Mouse (Mus musculus) brown adipose tissue, adult 24 weeks (tissue): ENCODE results near the gene Tcf7. TPM values are rescaled to one million over a fixed set of nuclear protein-coding genes. Genes with fewer than 3 reads are reported as not detected.

ENCODE experiments used
- H3K27ac ChIP-seq: fragments of 200-500 bp; replicated peaks from 2 replicates; pipeline ENCODE4 v1.5.1; 2012; ENCODE audit warnings: low read depth, mild to moderate bottlenecking, low read length
- H3K4me1 ChIP-seq: fragments of 200-500 bp; 2 replicates; pipeline ENCODE4 v1.6.1; 2012; ENCODE audit warnings: low read length, mixed read lengths; ENCODE audit not compliant: control insufficient read depth, insufficient read depth, insufficient read length
- H3K4me3 ChIP-seq: fragments of 200-500 bp; 2 replicates; pipeline ENCODE4 v1.5.1; 2012; ENCODE audit warnings: low read depth, mild to moderate bottlenecking, low read length, moderate library complexity; ENCODE audit not compliant: insufficient read depth
- polyA plus RNA-seq: library from polyadenylated mRNA; stranded (reverse); fragments of >200 nt; gene quantifications from 2 replicates; pipeline ENCODE4 v1.2.4, GENCODE M21; 2012; ENCODE audit not compliant: missing spikeins, insufficient read depth, insufficient read length

Gene Tcf7
- polyA plus RNA-seq, 1 experiment: not detected

DNA sequence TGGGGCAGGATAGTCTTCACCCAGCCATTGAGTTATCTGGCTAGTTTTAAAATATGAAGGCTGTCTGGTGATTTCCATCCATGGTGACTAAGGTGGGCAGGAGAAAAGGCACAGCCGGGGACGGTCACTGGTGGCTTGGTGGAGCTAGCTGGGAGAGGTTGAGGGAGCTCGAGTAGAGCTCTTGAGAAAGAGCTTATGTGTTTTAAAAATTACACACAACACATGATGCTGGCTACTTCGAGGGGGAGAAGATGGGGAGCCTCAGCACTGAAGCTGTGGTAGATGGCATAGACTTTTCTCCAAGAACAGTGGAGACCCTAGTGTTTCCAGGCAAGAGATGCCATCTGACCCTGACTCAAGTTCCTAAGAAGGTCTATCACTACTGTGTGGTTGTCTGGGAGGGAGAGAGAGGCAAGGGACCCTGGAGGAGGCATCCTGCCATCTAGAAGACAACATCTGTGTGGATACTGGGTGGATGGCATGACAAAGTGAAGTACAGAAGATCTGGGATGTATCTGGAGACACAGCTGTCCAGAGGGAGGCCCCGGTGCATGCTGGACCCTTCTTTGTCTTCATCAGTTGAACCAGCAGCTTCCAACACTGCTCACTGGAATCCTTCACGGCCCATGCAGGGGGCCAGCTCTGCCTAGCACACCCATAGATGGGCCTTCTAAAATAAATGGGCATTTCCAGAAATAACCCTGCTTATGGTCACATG, 5.2 kb downstream of the Tcf7 start:
- Histone ChIP-seq H3K4me3 (no peak overlapping the region), H3K4me1 (peaks cover 5% of the 10 kb centered on the region; the same call in 1 of the 2 replicates), H3K27ac (no peak overlapping the region)

DNA sequence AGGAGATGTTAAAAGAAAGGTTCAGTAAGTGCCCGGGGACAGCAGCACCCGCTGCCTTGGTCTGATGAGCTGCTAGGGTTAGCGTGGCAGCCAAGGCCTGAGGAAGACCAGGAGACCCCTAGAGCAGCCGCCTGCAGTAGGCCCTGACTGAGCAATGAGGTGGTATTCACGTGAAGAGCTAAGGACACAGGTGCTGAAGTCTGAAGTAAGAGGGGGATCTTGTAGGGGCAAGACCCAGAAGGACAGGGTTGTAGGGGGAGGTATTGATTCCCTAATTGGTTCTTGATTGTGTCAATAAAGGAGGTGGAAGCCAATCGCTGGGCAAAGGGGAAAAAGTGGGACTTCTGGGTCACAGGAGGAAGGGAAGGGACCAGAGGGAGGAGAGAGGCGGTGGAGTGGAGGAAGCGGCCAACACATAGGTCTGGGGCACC, 5.8 kb downstream of the Tcf7 start:
- H3K27ac ChIP-seq: no peak overlapping the region
- H3K4me3 ChIP-seq: no peak overlapping the region

DNA sequence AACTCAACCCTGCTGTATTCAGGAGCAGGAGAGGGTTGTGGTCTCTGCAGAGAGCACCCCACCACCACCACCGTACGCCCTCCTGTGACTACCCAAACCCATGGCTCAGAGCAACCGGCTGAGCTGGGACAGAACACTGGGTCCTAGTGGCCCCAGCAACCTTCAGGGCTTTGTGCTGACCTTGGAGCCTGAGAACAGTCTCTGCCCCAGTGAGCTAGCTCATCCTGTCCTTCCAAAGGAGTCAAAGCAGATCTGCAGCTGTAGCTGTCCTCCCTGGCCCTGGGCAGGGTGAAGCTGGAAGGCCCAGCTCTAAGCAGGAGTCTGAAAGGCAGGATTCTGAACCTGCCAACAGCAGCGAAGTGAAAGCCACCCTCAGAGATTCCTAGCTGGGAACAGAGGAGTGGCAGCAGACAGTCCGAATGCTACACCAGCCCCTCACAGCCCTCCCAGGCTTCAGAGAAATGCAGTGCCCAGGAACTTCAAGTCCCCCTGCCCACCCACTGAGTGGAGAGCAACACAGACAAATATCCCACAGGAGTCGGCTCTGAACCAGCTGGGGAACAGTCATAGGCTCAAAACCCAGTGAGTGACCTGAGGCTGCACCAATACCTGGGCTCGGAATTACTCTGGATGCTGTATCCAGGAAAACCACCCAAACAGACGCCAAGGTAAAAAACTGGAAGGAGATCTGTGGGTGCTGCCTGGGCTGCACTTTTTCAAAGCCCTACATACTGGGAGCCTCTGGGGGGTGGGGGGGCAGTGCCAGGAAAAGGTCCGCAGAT, 6.8 kb downstream of the Tcf7 start:
- no peak overlapping the region for H3K27ac ChIP-seq

More for the DNA sequence above, 5.8 kb downstream of the Tcf7 start:
- peaks cover 5% of the 10 kb centered on the region; the same call in 1 of the 2 replicates for H3K4me1 ChIP-seq

DNA sequence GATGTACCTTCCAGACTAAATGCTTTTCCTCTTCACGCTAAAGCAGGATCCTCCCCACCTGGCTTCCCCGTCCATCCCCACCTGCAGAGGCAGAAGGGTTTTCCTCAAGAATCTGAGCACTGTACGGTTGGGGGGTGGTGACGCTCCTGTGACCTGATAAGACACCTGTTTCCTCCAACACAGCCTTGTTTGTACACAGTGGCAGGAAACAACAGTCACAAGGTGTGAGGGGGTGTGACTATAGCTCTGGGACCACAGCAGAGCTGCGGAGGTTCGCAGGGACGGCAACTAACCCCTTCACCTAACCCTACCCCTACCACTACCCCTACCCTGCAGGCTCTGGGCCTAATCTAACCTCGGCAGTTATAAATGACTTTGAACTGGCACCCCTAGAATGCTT, 7.4 kb downstream of the Tcf7 start:
- Histone ChIP-seq H3K27ac (no peak overlapping the region), H3K4me3 (no peak overlapping the region), H3K4me1 (peaks cover 5% of the 10 kb centered on the region; the same call in 1 of the 2 replicates)

More for the DNA sequence above, 6.8 kb downstream of the Tcf7 start:
- H3K4me1 ChIP-seq: peaks cover 5% of the 10 kb centered on the region; the same call in 1 of the 2 replicates
- no peak overlapping the region for H3K4me3 ChIP-seq

DNA sequence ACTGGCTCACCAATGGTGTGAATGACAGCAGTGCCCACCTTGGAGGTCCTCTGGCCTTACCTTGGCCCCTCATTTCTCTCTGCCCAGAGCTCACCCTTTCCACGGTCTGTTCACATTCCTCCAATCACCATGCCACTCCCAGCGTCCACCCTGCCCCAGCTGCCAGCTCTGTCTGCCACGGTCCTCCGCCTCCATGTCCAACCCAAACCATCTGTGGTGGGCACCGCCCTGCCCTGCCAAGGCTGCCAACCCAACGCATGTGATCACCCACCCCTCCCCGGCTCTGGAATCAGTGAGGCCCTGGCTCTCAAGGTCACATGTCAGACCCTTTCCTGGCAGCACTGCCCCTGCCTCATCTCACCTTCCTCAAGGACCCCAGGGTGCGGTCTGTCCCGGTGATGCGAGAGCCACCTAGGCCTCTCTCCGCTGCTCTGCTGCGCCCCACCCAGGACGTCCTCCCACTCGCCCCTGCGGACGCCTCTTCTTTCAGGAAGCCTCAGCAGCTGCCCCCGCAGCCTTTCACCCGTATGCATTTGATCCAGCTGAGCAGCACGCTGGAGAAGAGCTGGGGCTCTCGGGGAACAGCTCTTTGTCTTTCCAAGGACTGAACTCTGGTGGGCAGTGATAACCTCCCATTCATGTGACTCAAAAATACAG, 8.2 kb downstream of the Tcf7 start:
- peaks cover 5% of the 10 kb centered on the region; the same call in 1 of the 2 replicates for H3K4me1 ChIP-seq
- H3K4me3 ChIP-seq: no peak overlapping the region
- H3K27ac ChIP-seq: no peak overlapping the region

DNA sequence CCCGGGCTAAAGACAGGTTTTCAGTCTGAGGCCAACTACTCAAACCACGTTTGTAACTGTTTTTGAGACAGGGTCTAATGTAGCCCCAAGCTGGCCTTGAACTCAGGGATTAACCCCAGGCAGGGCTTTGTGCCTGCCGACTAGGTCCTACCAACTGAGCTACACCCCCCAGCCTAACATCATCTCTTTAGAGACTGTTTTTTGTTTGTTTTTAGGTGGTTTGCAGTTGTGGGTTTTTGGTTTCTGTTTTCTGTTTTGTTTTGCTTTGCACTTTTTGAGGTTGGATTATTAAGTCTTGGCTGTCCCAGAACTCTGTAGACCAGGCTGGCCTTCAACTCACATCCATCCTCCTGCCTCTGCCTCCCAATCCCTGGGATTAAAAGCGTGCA, 8.9 kb downstream of the Tcf7 start:
- Histone ChIP-seq H3K4me3 (no peak overlapping the region), H3K4me1 (peaks cover 7% of the 10 kb centered on the region; the same call in 1 of the 2 replicates), H3K27ac (no peak overlapping the region)

DNA sequence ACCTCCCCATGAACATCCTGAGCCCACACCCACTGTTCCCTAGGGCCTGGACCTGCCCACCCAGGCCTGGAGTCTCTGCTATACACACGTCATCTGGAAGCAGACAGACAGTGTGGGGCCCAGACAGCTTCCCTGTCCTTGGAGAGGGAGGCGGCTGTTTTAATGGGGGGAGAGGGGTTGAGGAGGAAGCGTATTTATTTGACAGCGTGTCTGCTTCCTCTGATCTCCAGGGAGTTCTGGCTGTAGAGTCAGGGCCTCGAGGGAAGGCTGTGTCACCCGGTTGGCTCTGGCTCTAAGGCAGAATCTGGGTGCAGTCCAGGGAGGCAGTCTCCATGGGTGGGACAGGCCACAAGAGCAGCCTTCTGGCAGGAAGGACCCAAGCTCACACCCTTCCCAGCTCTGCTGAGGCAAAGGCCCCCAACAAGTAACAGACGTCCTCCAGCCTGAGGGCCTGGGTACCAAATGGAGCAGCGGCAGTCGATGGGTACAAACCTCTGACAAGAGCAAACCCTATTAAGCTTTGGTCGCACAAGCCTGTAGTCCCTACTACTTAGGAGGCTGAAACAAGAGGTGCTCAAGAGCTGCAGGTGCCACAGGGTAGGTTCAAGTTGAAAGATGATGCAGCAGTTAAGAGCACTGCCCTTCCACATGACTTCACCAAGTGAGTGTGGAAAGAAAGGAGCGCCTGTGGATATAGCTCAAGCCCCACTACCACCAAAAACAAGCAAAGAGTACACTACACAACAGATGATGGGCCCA, 9.5 kb downstream of the Tcf7 start:
- no peak overlapping the region for H3K27ac ChIP-seq
- H3K4me1 ChIP-seq: peaks cover 8% of the 10 kb centered on the region; the same call in 1 of the 2 replicates
- no peak overlapping the region for H3K4me3 ChIP-seq

DNA sequence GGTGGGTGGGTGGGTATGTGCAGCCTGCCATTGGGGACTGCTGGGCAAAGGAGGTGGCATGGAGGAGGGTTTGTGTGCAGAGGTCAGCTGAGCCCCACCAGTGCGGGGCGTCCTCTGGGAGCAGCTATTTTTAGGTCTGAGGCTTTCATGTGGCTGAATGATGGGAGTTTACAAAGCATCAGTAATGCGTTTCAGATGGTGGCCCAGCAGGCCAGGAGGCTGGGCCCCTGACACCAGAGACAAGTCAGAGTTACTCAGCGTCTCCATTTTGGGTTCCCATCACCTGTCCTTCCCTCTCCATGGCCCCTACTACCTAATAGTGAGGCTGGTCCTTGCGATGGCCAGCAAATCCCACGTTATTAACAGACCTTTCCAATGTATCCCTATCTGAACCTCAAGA, 10.2 kb downstream of the Tcf7 start:
- peaks cover 8% of the 10 kb centered on the region; the same call in 1 of the 2 replicates for H3K4me1 ChIP-seq
- H3K27ac ChIP-seq: no peak overlapping the region
- no peak overlapping the region for H3K4me3 ChIP-seq

DNA sequence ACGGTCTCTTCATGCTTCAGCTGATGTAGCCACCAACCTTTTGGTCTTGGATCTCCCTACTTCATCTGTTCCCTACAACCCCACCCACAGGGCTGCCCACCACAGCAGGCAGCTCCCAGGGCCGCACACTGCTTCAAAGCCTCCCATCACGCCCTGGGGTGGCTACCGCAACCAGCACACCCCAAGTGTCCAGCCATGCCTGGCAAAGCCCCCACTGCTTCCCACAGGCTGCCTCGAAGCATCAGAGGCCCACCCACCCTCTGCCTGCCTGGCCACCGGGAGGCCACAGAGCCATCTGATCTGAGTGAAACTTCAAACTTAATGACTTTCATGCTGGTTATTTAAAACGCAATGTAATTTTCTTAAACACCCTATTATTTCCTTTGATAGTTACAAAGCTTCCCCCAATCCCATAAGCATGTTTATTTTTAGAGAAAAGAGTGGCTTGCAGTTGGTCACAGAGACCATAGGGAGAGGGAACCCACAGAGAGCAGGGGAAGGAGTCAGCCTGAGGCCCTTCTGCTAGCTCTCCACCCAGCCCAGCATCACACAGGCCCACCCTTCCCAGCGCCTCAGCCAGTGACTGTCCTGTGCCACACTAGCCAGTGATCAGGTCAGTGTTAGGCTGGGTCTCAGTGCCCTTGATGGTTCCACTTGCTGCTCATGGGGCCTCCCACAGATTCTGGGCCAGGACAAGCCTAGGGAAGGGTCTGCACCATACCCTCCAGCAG, 10.9 kb downstream of the Tcf7 start:
- H3K4me1 ChIP-seq: peaks cover 8% of the 10 kb centered on the region; the same call in 1 of the 2 replicates
- no peak overlapping the region for H3K4me3 ChIP-seq
- no peak overlapping the region for H3K27ac ChIP-seq

DNA sequence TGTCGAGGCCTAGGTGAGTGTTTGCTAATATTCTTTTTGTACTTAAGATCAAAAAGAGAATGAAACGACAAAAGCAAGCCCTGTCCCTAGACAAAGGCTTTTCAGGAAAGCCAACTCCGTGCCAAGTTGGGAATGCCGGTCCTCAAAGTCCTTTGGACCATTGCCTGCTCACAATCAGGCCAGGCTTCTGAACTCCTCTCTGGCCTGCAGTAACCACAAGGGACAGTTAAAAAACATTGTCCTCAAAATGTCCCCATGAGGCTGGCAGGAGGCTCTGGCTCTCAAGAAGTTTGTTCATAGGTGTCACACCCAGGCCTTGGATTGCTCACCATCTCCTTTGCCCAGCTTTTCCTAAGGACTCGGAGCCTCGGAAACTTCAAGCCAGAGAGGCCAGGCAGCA, 13.0 kb downstream of the Tcf7 start:
- Histone ChIP-seq H3K4me1 (peaks cover 8% of the 10 kb centered on the region; the same call in 1 of the 2 replicates), H3K4me3 (no peak overlapping the region), H3K27ac (no peak overlapping the region)

DNA sequence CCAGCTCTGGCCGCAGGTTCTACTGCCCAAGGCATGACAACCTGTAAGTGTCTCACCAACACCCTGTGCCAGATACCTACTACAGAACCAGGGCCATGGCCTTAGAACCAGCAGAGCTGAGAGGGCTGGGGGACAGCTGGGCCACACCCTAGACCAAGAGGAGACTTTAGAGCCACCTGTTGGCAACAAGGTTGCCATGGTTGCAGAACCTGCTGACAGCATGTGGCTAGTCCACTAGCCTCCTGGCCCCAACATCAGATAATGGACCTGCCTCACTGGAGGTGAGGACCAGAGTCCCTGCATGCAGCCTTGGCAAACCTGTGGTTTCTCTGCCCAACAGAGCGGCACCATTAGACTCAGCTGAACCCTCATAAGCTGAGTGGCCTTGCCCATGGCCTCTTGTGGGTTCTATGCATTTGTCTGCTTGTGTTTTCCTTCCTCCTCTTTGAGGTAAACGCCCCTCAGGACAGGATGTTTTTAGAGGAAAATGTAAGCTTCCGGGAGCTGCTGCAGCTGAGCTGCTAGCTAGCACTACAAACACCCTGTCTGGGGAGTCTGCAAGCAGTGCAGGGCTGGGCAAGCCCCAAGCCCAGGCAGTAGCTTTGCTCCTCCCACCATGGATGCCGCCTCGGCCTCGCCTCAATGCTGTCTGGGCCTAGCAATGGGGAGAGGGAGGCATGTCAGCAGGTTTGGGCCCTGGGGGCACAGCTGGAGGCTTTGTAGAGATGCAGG, 14.5 kb downstream of the Tcf7 start:
- Histone ChIP-seq H3K4me1 (peaks cover 6% of the 10 kb centered on the region; the same call in 1 of the 2 replicates), H3K4me3 (no peak overlapping the region), H3K27ac (no peak overlapping the region)

DNA sequence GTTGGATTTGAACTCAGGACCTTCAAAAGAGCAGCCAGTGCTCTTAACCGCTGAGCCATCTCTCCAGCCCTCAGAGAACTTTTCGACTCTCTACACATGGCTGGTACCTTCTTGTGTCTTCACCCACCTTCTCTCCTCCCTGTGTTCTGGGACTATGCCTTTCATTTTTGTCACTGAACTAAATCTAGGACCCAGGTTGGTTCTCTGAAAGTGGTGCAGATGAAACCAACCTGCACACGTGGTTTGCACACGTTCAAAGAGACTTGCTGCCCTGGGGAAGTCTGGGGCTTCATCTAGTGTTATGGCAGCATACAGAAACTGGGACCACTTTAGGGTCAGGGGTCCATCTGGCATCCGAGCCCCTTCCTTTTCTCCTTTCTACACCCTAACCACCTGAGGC, 15.5 kb downstream of the Tcf7 start:
- Histone ChIP-seq H3K4me1 (peaks cover 3% of the 10 kb centered on the region; the same call in 1 of the 2 replicates), H3K4me3 (no peak overlapping the region), H3K27ac (no peak overlapping the region)

DNA sequence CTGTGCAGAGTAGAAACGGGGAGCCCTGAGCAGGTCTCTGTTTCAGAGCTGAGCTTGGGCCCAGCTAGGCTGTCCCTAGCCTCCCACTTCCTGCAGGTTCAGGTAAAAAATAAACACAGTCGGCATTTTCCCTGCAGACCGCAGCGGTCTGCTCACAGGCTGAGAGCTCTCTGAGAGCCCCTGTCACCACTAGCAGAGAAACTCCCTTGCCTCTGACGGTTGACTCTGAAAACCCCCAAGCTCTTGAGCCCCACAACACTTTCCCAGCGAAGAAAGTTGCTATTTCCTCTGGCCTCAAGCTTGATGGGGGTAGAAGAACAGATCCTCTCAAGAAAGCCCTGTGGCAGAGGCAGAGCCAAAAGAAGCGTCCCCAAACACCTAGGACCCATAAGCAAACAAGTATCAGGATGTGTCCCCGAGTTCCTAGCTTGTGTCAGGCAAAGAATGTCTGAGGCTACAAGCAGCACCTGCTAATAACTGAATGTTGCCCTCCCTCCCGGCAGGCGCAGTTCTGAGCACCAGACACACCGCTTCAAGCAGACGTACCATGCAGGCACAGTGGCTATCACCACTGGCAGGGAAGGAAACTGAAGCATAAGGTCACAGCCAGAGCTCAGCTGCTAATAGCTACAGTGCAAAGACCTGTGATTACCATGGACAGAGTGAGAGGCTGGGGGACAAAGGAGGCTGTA, 17.1 kb downstream of the Tcf7 start:
- H3K4me1 ChIP-seq: peaks cover 3% of the 10 kb centered on the region; the same call in 1 of the 2 replicates
- no peak overlapping the region for H3K27ac ChIP-seq
- no peak overlapping the region for H3K4me3 ChIP-seq
